Mouse (Mus musculus): ENCODE data around the gene Myo3b. TPM values are rescaled to one million over a fixed set of nuclear protein-coding genes. Genes with fewer than 3 reads are reported as not detected.

Myo3b gene
- total RNA-seq, 2 experiments from 2014 or later, result 0.72 to 0.91 TPM

DNA sequence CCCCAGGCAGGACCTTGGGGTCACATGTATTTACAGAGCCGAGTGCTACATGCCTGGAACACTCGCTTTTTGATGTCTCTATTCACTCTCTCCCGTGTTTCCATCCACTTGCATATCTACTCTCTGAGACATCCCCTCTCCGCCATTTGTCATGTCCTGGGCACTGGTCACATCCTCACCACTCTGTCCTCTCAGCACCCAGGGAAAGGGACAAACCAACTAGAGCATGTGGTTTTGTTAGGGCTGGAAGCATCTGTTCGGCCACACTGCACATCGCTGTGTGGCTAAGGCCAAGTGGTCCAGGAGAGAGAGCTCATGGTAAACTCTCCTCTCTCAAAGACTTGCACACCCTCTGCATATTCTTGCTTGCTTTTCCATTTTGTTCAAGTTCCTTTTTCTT, 361.4 kb downstream of the Myo3b start:
- intact Hi-C loops (cut with DNase I), result no loop called here
- no peak for DNase-seq (ENCODE audit: low spot score in 2 of 2)

DNA sequence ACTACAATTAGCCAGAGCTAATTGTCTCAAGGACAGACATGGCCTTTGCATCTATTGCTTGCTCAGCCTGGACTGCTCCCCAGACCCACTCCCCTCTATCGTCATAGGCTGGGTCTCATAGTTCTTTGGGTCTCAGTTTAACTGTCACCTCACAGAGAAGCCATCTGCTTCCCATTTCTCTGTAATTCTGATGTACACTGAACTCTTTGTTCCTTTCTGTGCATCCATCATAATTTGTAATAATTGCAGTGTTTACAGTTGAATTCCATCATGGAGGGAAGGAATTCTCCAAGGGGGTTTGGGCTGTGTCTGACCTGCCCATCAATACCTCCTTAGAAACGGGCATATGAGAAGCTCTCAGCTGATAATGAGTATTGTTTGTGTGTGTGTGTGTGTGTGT, 365.4 kb downstream of the Myo3b start:
- intact Hi-C loops (cut with DNase I), result no loop called here
- DNase-seq (ENCODE audit: low spot score in 2 of 2), result no peak

DNA sequence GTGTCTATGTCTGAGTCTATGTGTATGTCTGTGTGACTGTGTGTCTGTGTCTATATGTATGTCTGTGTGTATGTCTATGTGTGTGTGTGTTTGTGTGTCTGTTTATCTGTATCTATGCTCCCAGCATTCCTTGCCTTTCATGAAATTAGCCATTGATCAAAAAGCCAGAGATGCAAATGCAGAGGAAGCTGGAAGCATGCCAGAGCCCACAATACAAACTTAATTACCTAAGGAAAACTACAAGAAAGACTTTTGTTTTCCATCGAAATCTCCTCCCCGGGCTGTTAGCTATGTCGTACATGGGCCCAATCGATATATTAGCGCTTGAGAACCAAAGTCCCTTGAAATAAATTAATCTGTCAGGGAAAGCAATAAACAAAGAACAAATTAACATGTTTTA, 367.9 kb downstream of the Myo3b start:
- intact Hi-C loops (cut with DNase I), result no loop called here
- no peak for DNase-seq (ENCODE audit: low spot score in 2 of 2)

DNA sequence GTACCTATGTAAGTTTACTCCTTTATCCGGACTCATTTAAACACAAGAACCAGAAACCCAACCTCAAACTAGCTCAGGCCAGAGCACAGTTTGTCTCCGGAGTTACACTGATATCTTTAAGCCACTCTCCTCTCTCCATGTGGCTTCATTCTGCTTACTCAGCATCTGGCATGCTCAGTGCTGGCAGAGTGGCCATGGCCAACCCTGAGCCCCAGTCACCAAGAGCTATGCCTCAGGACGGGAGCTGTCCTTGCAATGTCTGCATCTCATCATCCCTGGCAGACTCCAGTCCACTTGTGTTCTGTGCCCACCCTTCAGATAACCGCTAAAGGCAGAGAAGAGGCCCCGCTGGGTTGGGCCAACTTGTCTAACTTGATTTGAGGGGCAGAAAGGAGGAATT, 368.8 kb downstream of the Myo3b start:
- intact Hi-C loops (cut with DNase I), result no loop called here
- no peak for DNase-seq (ENCODE audit: low spot score in 2 of 2)

DNA sequence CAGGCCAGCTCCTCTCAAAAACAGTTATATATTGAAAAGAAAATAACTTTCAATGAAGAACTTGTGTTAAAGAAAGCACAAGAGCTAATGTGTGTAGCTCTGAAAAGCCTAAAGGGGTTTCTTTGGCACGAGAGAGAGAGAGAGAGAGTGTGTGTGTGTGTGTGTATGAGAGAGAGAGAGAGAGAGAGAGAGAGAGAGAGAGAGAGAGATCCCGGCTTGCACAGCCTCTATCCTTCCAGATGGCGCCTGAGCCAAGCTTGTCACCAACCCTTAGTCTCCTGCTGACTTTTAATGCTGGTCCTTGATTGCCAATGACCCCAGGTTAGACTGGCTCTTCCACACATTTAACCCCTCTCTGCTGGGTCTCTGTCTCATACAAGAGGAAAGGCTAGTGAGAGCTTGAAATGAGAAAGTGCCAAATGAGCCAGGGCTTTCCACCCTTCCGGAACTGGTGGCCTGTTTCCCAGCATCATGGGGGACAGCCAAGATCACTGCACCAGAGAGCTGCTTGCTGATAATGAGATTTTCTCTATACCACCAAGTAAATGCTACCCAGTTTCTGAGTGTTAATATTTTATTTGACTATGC, 371.5 kb downstream of the Myo3b start:
- intact Hi-C loops (cut with DNase I), result no loop called here
- DNase-seq (ENCODE audit: low spot score in 2 of 2), result no peak

DNA sequence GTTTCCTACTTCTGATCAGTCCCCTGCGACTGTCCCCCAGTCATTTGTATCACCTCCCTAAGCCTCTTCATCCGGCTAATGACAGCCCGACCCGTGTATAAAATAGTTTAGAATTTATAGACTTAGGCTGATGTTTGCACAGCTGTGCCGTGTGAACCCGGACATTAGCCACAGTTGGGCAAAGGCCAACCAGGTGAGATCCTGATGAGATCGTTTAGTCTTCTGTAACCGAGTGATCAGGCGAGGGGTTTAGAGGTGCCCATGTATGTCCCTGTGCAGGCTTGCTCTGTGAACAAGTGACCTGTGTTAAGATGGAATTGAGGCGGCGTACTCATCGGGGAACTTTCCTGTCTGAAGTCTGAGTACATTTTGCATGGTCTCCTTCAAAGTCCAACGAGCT, 373.4 kb downstream of the Myo3b start:
- DNase-seq (ENCODE audit: low spot score in 2 of 2), result no peak
- intact Hi-C loops (cut with DNase I), result no loop called here

DNA sequence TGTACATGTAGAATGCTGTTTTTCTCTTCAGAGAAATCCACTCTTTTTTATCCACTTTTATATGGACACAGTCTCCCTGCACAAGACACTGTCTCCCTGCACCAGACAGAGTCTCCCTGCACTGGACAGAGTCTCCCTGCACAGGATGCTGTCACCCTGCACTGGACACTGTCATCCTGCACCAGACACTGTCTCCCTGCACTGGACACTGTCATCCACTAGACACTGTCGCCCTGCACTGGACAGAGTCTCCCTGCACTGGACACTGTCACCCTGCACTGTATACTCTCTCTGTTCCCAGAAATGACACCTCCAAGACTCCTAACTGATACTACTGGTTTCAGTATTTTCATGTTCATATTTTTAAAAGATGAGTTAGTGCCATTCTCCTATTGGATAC, 375.5 kb downstream of the Myo3b start:
- intact Hi-C loops (cut with DNase I), result no loop called here

DNA sequence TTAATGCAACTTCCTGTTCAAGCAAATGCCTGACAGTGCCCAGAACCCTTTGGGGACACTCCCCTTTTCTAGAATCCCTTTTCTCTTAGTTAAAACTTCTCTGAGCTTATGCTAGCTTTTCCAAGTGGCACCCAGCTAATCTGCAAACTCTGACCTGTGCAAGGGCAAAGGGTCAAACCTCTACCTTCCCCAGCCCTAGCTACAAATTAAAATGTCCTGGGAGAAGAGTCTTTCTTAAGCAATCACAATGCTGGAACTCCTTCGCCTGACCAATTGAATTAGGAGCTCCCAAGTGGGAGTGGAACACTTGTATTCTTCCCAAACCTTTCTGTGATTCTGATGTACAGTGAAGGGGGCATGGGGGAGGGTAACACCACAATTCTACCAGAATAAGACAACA, 376.6 kb downstream of the Myo3b start:
- intact Hi-C loops (cut with DNase I), result no loop called here
- DNase-seq (ENCODE audit: low spot score in 2 of 2), result no peak

More for the DNA sequence above, 375.5 kb downstream of the Myo3b start:
- DNase-seq (ENCODE audit: low spot score in 2 of 2), result no peak

DNA sequence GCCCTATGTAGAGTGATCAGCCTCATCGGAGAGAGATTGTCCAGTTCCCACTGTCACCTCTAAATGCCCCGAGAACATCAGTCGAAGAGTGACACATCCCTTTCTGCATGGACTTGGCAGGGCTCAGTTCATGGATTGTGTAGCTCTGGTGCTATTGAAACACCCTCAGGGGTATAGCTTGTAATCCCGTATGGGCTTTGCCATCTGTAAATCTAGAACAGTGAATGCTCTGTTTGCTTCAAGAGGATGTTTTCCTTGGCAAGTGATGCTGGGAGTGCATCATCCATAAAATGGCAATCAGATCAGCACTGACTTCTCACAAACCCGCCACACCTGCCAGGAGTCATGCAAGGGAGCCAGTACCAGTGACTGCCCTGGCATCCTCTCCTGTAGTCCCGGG, 380.4 kb downstream of the Myo3b start:
- intact Hi-C loops (cut with DNase I), result no loop called here
- no peak for DNase-seq (ENCODE audit: low spot score in 2 of 2)

DNA sequence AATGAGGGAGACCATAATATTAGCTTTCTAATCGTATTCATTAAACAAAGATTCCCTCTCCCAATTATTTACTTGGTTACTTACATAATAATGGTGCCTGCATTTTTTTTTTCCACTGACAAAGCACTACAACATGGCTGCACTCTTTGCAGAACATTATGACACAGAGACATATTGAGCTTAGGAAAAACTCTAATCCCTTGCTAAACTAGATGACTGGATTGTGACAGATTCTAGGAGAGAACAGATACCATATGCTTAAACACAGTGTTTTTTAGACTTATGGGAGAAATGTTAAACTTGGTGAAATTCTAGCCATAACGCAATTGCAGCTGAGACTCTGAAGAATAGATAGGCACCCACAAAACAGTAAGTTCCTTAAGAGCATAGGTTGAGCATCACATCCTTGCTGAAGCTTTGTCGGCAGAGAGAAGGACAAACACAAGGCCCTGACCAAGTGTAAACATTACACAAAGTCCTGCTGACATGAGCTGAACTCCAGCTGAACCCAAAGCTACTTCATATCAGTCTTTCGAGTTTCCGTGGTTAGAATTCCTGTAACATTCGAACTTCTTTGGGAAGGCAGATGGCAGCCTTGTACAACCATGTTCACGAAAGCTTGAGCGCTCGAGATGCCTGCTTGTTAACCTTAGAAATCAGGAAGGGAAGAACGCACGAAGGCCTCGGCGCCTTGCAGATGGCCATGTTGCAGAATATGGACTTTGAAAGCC, 382.4 kb downstream of the Myo3b start:
- DNase-seq (ENCODE audit: low spot score in 2 of 2), result no peak
- intact Hi-C loops (cut with DNase I), result no loop called here

DNA sequence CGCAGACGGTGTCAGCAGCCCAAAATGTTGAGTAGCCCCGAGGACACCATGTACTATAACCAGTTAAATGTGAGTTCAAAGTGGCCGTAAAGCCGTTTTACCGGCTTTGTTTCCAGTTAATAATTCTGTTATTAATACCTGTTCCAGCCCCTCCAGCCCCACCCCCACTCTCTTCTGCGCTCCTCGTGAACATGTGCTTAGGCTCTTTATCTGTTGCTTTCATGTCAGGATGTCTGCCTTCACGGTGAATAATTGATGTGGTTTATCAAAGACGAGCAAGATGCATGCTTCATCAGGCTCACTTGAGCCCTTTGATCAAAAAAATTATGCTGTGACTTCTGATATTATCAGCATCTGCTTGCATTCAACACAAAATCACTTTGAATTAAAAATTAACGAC, 386.7 kb downstream of the Myo3b start:
- intact Hi-C loops (cut with DNase I), result no loop called here
- DNase-seq (ENCODE audit: low spot score in 2 of 2), result no peak

DNA sequence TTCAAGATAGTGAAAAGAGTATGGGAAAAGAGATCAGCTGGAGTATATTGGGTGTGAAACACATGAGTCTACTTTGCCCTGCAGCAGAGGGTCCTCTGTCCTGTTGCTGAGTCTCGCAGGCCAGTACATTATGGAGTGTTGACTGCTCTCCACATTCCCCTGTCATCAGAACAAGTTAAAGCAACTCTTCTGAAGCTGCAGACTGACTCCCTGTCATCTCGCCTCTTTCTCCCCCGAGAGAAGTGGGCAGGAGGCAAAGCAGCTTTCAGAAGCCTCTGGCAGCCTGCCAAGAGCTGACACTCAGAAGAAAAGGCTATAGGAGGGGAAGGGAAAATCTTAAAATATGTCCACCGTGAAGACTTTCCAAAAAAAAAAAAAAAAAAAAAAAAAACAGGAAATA, 404.1 kb downstream of the Myo3b start:
- DNase-seq (ENCODE audit: low spot score in 2 of 2), result peak in 1 of 2 experiments; percentile 7
- intact Hi-C loops (cut with DNase I), result no loop called here

DNA sequence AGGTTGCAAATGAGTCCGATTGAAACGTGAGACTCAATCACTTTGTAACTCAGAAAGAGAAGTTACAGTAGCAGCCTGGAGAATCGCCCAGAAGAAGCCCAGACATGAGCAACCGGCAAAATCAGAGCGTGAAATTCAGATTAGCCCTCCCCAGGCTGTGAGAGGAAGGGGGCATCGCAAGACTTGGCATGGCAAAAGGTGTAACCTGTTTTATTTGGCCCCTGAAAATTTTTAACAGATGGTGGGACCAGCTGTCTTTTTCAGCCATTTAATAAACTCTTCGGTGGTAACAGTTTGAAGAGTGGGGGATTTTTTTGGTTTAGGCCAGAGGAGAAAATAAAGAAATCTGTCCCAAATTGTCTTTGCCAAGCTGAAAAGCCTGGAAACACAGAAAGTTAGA, 405.2 kb downstream of the Myo3b start:
- no peak for DNase-seq (ENCODE audit: low spot score in 2 of 2)
- intact Hi-C loops (cut with DNase I), result no loop called here

DNA sequence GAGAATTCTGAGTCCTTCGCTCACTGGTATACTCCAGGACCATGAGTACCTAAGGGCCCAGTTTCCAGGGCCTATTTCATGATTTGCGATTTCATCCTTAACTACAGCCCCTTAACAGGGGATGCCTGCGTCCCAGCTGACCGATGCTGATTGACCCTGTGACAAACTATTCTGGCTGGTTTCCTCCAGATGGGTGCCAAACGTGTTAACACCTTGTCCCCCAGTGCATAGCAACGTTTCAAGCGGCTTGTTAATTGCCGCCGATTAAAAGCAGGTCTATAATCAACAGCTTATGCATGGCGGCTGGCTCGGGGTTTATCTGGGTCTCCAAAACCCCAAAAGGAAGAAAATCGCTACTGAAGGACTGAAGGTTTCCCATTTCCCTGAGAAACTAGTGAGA, 417.3 kb downstream of the Myo3b start:
- DNase-seq (ENCODE audit: low spot score in 2 of 2), result no peak
- intact Hi-C loops (cut with DNase I), result no loop called here

DNA sequence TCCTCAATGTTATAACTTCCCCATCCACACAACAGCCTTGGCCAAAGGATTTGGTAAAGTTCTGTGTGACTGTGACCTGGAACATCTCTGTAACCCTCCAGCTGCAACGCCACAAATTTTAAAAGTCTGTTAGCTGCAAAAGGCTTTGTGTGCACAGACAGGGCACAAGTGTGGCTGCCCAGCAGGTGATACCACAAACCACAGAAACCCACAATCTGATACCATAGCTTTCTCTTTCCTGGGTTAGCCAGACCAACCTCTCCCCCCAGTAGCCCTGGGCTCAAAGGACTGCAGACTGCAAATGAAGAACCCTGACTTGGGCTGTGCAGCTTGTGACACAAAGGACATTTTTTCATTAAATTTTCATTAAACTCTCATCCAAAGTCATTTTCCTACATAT, 424.7 kb downstream of the Myo3b start:
- intact Hi-C loops (cut with DNase I), result no loop called here

DNA sequence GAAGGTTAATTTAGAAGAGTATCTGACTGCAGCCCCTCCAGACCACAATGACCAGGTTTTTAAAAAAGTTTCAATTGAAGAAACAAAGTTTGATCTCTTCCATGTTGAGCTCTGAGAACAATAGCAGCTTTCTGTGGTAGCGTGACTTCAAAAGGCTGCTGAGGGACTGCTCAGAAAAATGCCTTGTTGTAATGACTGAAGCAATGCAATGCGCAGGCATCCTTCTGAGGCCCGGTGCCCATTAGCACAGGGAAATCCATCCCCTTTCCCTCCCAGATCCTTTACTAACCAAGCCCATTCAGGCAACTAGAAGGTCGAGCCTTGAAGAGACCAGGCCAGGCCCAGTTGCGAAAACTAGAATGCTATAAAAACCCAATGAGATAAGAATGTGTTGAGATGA, 432.2 kb downstream of the Myo3b start:
- no peak for DNase-seq (ENCODE audit: low spot score in 2 of 2)
- intact Hi-C loops (cut with DNase I), result loop anchor here (10.0 kb wide), 1 partner anchor 1074 kb away; the partner anchor contains the start of gene Dlx2

More for the DNA sequence above, 424.7 kb downstream of the Myo3b start:
- DNase-seq (ENCODE audit: low spot score in 2 of 2), result no peak

DNA sequence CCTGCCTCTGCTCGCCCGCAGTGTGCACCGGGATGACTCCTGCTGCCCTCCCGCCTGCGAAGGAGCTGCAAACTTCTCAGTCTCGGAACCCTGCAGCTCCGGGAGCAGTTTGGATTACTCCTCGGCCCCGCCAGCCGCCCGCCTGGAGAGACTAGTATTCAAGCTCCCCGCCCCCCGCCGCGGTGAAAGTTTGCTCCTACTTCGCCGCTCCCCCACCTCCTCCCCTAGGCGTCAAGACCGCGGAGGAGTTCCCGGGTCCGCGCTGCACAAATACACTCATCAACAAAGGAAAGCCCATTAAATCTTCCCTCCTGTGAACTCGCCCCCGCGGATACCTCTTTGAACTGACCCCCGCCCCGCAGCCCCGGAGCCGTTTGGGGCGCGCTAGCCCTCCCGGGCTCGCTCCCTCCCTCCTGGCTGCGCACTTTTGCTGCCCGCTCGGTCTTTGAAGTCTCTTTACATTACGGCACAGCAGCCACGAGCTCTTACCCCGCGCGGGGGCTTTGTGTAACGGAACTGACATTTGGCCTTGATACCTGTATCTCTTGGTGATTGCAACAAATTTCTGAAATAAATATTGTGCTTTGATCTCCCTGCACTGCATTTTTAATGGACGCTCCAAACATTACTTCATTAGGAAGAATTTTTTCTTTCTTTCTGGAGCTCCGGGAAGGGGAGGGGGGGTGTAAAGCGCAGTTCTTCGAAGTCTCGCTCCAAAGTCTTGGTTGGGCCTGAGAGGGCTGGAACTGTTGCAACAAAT, 433.1 kb downstream of the Myo3b start:
- intact Hi-C loops (cut with DNase I), result loop anchor here (10.0 kb wide), 1 partner anchor 1073 kb away; the partner anchor contains the start of gene Dlx2
- no peak for DNase-seq (ENCODE audit: low spot score in 2 of 2)

Data from left cerebral cortex, postnatal 36 days (tissue).